Mouse (Mus musculus): ENCODE measurements around the gene Acads.

DNA sequence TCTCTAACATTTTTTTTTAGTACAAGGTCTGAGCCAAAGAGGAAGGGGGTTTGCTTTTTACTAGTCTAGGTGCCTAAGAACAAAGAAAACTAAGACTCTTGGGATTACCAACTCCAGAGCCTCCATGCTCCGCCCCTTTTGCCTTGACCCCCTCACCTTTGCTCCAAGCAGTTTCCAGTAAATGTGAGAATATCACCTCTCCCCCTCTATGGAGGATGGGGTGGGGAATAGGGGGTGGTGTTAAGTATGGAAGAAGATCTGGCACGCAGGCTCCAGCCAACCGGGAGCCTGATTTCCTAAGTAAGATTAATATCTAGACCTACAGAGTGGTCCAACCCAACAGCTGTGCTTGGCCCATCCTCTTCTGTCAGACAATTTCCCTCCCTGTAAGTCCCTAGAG lies 21.6 kb upstream of the Acads start:
- TF ChIP-seq EP300 (IDR thresholded peaks at IDR 0.05) (no peak), CTCF (IDR thresholded peaks at IDR 0.05) (no peak)

Measured in lung, postnatal 0 days (tissue).